Mouse (Mus musculus): ENCODE data around the gene Tshz2.
"Not testable (repeated sequence)": the region's sequence is repeated elsewhere in the genome, so short reads cannot be mapped to it uniquely, and the experiment has no call there.

The Tshz2 gene

GRCm38 (mm10) chr2:169762301-169762700 is 129.5 kb downstream of the Tshz2 start:
- no peak for DNase-seq

- DNase-seq = no peak
Observed at GRCm38 (mm10) chr2:169763716-169764115, 130.9 kb downstream of the Tshz2 start.

- DNase-seq = no peak
Observed at GRCm38 (mm10) chr2:169766247-169766646, 133.4 kb downstream of the Tshz2 start.

- no peak for DNase-seq
Observed at GRCm38 (mm10) chr2:169767281-169767680, 134.5 kb downstream of the Tshz2 start.

GRCm38 (mm10) chr2:169775078-169775477 is 142.3 kb downstream of the Tshz2 start:
- no peak for DNase-seq

GRCm38 (mm10) chr2:169777242-169777641 is 144.4 kb downstream of the Tshz2 start:
- no peak for DNase-seq

- no peak for DNase-seq
Observed at GRCm38 (mm10) chr2:169777764-169778163, 145.0 kb downstream of the Tshz2 start.

GRCm38 (mm10) chr2:169778740-169779345 is 146.0 kb downstream of the Tshz2 start:
- no peak for DNase-seq

- not testable (repeated sequence) for DNase-seq
Observed at GRCm38 (mm10) chr2:169781671-169782070, 148.9 kb downstream of the Tshz2 start.

GRCm38 (mm10) chr2:169782874-169783680 is 150.3 kb downstream of the Tshz2 start:
- peak; percentile 10 for DNase-seq

GRCm38 (mm10) chr2:169783681-169784033 is 150.8 kb downstream of the Tshz2 start:
- no peak for DNase-seq

GRCm38 (mm10) chr2:169787381-169787780 is 154.6 kb downstream of the Tshz2 start:
- DNase-seq = no peak

- DNase-seq = no peak
Observed at GRCm38 (mm10) chr2:169787906-169788305, 155.1 kb downstream of the Tshz2 start.

- peak; percentile 34 for DNase-seq
Observed at GRCm38 (mm10) chr2:169790439-169791131, 157.8 kb downstream of the Tshz2 start.

GRCm38 (mm10) chr2:169792706-169793105 is 159.9 kb downstream of the Tshz2 start:
- no peak for DNase-seq

- no peak for DNase-seq
Observed at GRCm38 (mm10) chr2:169802241-169802640, 169.4 kb downstream of the Tshz2 start.

- no peak for DNase-seq
Observed at GRCm38 (mm10) chr2:169804380-169804779, 171.6 kb downstream of the Tshz2 start.

GRCm38 (mm10) chr2:169805545-169805944 is 172.7 kb downstream of the Tshz2 start:
- DNase-seq = no peak

GRCm38 (mm10) chr2:169811589-169811988 is 178.8 kb downstream of the Tshz2 start:
- no peak for DNase-seq

- no peak for DNase-seq
Observed at GRCm38 (mm10) chr2:169812055-169812454, 179.2 kb downstream of the Tshz2 start.

GRCm38 (mm10) chr2:169812940-169813339 is 180.1 kb downstream of the Tshz2 start:
- no peak for DNase-seq

GRCm38 (mm10) chr2:169814351-169814750 is 181.5 kb downstream of the Tshz2 start:
- DNase-seq = no peak

- no peak for DNase-seq
Observed at GRCm38 (mm10) chr2:169814757-169815156, 181.9 kb downstream of the Tshz2 start.

GRCm38 (mm10) chr2:169821021-169821441 is 188.2 kb downstream of the Tshz2 start:
- DNase-seq = no peak

Measured in right cerebral cortex, postnatal 14 days (tissue).